Mouse (Mus musculus) heart, embryonic 11.5 days (tissue): Measurements from ENCODE around the gene Gm14459. TPM values are rescaled to one million over a fixed set of nuclear protein-coding genes. Genes with fewer than 3 reads are reported as not detected.
"Not testable (repeated sequence)": the region's sequence is repeated elsewhere in the genome, so short reads cannot be mapped to it uniquely, and the experiment has no call there.

Experiments
- ATAC-seq: fragments of 200-750 bp; cut with Nextera tagmentation; replicated peaks from 2 replicates; pipeline ENCODE4 v1.8.0; 2017; ENCODE audit warnings: moderate library complexity; ENCODE audit not compliant: insufficient number of reproducible peaks, low FRiP score, low TSS enrichment
- H3K27ac ChIP-seq: fragments of 300-500 bp; sonication (generic); 2 replicates; pipeline ENCODE4 v1.5.1; 2014; ENCODE audit warnings: mild to moderate bottlenecking, low read depth, low read length
- H3K27me3 ChIP-seq: fragments of 300-500 bp; sonication (generic); 2 replicates; pipeline ENCODE4 v1.6.1; 2014; ENCODE audit warnings: mild to moderate bottlenecking, low read length, mixed read lengths; ENCODE audit not compliant: control insufficient read depth, insufficient read depth
- H3K36me3 ChIP-seq: fragments of 300-500 bp; sonication (generic); 2 replicates; pipeline ENCODE4 v1.6.1; 2014; ENCODE audit warnings: mild to moderate bottlenecking, low read length, moderate library complexity, mixed read lengths; ENCODE audit not compliant: control insufficient read depth, insufficient read depth
- H3K4me1 ChIP-seq: fragments of 300-500 bp; sonication (generic); 2 replicates; pipeline ENCODE4 v1.6.1; 2014; ENCODE audit warnings: low read length; ENCODE audit not compliant: control insufficient read depth, insufficient read depth
- H3K4me2 ChIP-seq: fragments of 300-500 bp; sonication (generic); 2 replicates; pipeline ENCODE4 v1.6.1; 2014; ENCODE audit warnings: mild to moderate bottlenecking, moderate library complexity
- H3K4me3 ChIP-seq: fragments of 300-500 bp; sonication (generic); 2 replicates; pipeline ENCODE4 v1.5.1; 2014; ENCODE audit warnings: low read depth, low read length
- H3K9ac ChIP-seq: fragments of 300-500 bp; sonication (generic); 2 replicates; pipeline ENCODE4 v1.6.1; 2014; ENCODE audit warnings: mild to moderate bottlenecking, low read depth, low read length, moderate library complexity
- H3K9me3 ChIP-seq: fragments of 300-500 bp; sonication (generic); replicated peaks from 2 replicates; pipeline ENCODE4 v1.6.1; 2016; ENCODE audit warnings: low read length; ENCODE audit not compliant: control insufficient read depth
- WGBS: fragments of 180-500 bp; shearing (Covaris S2); extraction: QIAGEN DNeasy Blood & Tissue Kit; methylation state at CpG from one replicate; pipeline ENCODE4 v1.1.7; 2014; ENCODE audit not compliant: insufficient replicate concordance; 5-methylcytosine and 5-hydroxymethylcytosine counted together
- polyA plus RNA-seq: library from polyadenylated mRNA; unstranded; fragments of >200 nt; fragmentation: Nextera tagmentation; extraction: Ambion mirVana; gene quantifications from 2 replicates; pipeline ENCODE4 v1.2.1, GENCODE M21; 2014

Gm14459 gene
- not detected in 2 replicates for polyA plus RNA-seq

DNA sequence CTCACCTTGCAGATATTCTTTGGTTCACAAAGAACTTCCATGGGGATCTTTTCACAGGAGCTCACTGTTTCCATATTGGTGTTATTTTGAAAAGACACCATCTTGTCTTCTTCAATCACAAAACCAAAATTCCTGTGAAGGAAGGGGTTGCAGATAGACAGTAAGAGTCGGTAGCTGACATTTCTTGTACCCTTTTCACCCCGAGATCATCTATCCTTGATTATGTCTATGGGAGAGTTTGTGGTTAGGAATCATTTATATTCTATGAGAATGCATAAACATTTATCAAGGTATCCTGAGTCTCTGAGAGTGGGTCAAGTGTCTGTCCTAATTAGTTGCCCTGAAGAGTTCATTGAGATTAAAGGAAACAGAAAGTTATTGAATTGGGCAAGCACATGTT lies at the start of gene Gm14459:
Gene Gm14459 (minus strand): TSS at position 101 of the 400 bp plus-strand sequence.
- Histone ChIP-seq H3K9ac (no peak within 1 kb of the TSS), H3K36me3 (no peaks in the 10 kb centered on the region), H3K4me3 (no peak within 1 kb of the TSS), H3K27me3 (no peaks in the 10 kb centered on the region), H3K9me3 (no peaks in the 10 kb centered on the region), H3K27ac (no peak within 1 kb of the TSS), H3K4me2 (no peak within 1 kb of the TSS), H3K4me1 (no peaks in the 10 kb centered on the region)
- ATAC-seq, result no peak
- WGBS, result 63% methylated on average over 2 of the region's 2 CpGs

DNA sequence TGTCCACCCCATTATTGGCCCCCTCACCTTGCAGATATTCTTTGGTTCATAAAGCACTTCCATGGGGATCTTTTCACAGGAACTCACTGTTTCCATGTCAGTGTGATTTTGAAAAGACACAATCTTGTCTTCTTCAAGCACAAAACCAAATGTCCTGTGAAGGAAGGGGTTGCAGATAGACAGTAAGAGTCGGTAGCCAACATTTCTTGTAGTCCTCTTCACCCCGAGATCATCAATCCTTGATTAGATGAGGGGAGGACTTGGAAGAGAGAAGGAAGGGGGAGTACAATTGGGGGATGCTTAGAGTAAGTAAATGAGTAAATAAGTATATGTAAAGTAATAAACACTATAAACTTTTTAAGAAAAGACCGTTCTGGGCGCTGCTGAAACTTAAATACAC lies 23.4 kb upstream of the Gm14459 start, which contains the start of gene Ssxb6:
Gene Ssxb6 (minus strand): TSS at position 101 of the 400 bp plus-strand sequence.
- ATAC-seq, H3K27ac ChIP-seq, H3K36me3 ChIP-seq, H3K27me3 ChIP-seq, H3K4me3 ChIP-seq, H3K4me1 ChIP-seq, H3K9me3 ChIP-seq, H3K4me2 ChIP-seq, H3K9ac ChIP-seq: not testable (repeated sequence)
- 54% methylated on average over 4 of the region's 4 CpGs for WGBS

Other genes with a start within 250 kb of the Gm14459 start
- gene Ssxb10, start 197.5 kb downstream of the Gm14459 start, polyA plus RNA-seq, result not detected in 2 replicates
- not detected in 2 replicates for gene Ssxb9, start 158.0 kb downstream of the Gm14459 start, polyA plus RNA-seq
- gene Ssxb1, start 111.6 kb downstream of the Gm14459 start, polyA plus RNA-seq, result not detected in 2 replicates
- not detected in 2 replicates for gene Ssxb2, start 63.2 kb downstream of the Gm14459 start, polyA plus RNA-seq
- gene Ssxb6, start 23.3 kb upstream of the Gm14459 start, polyA plus RNA-seq, result not detected in 2 replicates
- not detected in 2 replicates for gene Ssxb3, start 66.9 kb upstream of the Gm14459 start, polyA plus RNA-seq
- not detected in 2 replicates for gene Ssxb8, start 165.9 kb upstream of the Gm14459 start, polyA plus RNA-seq
- gene Ssx9, start 223.5 kb upstream of the Gm14459 start, polyA plus RNA-seq, result not detected in 2 replicates